Mouse (Mus musculus) liver, adult 2 months (tissue): ENCODE data around the gene B430306N03Rik. TPM values are rescaled to one million over a fixed set of nuclear protein-coding genes. Genes with fewer than 3 reads are reported as not detected.

Source experiments
- DNase-seq: peaks from one replicate; pipeline ENCODE4 v3.0.0-alpha.2; 2011; ENCODE audit warnings: low read depth, low spot score; ENCODE audit errors: extremely low read depth
- H3K27ac ChIP-seq: fragments of 200-500 bp; replicated peaks from 2 replicates; pipeline ENCODE4 v1.5.1; 2012; ENCODE audit warnings: low read depth, mild to moderate bottlenecking, control low read depth, inconsistent platforms, low read length; ENCODE audit not compliant: insufficient read depth
- H3K27me3 ChIP-seq: fragments of 200-500 bp; 2 replicates; pipeline ENCODE4 v1.6.1; 2012; ENCODE audit warnings: mild to moderate bottlenecking, moderate library complexity, low read length, inconsistent platforms; ENCODE audit not compliant: control insufficient read depth, insufficient read depth
- H3K36me3 ChIP-seq: fragments of 200-500 bp; 2 replicates; pipeline ENCODE4 v1.6.1; 2012; ENCODE audit warnings: low read length, inconsistent platforms; ENCODE audit not compliant: control insufficient read depth, insufficient read depth
- H3K4me1 ChIP-seq: fragments of 200-500 bp; 2 replicates; pipeline ENCODE4 v1.6.1; 2011; ENCODE audit warnings: low read length; ENCODE audit not compliant: control insufficient read depth, insufficient read depth
- H3K4me3 ChIP-seq: fragments of 200-500 bp; 2 replicates; pipeline ENCODE4 v1.5.1; 2011; ENCODE audit warnings: low read depth, mild to moderate bottlenecking, control low read depth, low read length, moderate library complexity; ENCODE audit not compliant: insufficient read depth
- H3K79me2 ChIP-seq: fragments of 200-500 bp; 2 replicates; pipeline ENCODE4 v1.6.1; 2012; ENCODE audit warnings: inconsistent platforms, mild to moderate bottlenecking, low read length, moderate library complexity; ENCODE audit not compliant: control insufficient read depth, insufficient read depth
- H3K9ac ChIP-seq: fragments of 200-500 bp; 2 replicates; pipeline ENCODE4 v1.6.1; 2012; ENCODE audit warnings: low read depth, mild to moderate bottlenecking, control low read depth, inconsistent platforms, low read length
- CTCF ChIP-seq: fragments of 200-500 bp; IDR thresholded peaks from 2 replicates; pipeline ENCODE4 v1.5.1; 2011; ENCODE audit warnings: low read depth, low read length, control low read depth
- POLR2A ChIP-seq: fragments of 200-500 bp; IDR thresholded peaks from 2 replicates; pipeline ENCODE4 v1.6.1; 2011; ENCODE audit warnings: low read length, control low read depth; ENCODE audit not compliant: insufficient read depth; ENCODE audit errors: extremely low read depth
- WGBS: fragments of 180-500 bp; shearing (Covaris S2); methylation state at CpG from one replicate; pipeline ENCODE4 v1.1.7; 2018; 5-methylcytosine and 5-hydroxymethylcytosine counted together
- polyA plus RNA-seq: library from polyadenylated mRNA; depleted of rRNA; stranded (reverse); fragments of >200 nt; gene quantifications from 2 replicates; pipeline ENCODE4 v1.2.3, GENCODE M21; 2012
- total RNA-seq: library from RNA; depleted of rRNA; stranded (reverse); fragments of >200 nt; gene quantifications from 2 replicates; pipeline ENCODE4 v1.2.3, GENCODE M21; 2014

B430306N03Rik gene
- total and polyA plus RNA-seq, 2 experiments: 0.83 to 1.9 TPM

DNA sequence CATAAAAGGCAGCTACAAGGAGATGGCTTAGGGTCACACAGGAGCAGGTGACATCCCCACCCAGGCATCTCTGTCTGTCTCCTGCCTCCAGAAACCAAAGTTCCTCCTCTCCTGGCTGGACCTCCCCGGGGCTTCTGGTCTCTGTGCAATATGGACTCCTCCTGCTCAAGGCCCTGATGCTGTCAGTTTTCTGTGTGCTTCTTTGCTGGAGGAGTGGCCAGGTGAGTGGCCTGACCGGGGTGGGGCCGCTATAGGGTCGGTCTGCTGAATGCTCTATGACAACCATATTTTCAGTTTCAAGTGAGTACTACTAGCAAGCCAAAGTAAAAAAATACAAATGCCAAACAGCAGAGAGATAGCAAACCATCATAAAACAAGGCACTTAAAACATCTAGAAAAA is 43.3 kb upstream of the B430306N03Rik start:
- no peaks in the 10 kb centered on the region for H3K27me3 ChIP-seq
- no peak overlapping the region for H3K4me3 ChIP-seq
- no peak for DNase-seq
- H3K27ac ChIP-seq: no peak overlapping the region
- no peak overlapping the region for H3K9ac ChIP-seq
- 80% methylated on average over 4 of the region's 4 CpGs for WGBS
- H3K4me1 ChIP-seq: no peaks in the 10 kb centered on the region
- TF ChIP-seq POLR2A: no peak
- no peak for TF ChIP-seq CTCF
- no peaks in the 10 kb centered on the region for H3K36me3 ChIP-seq
- H3K79me2 ChIP-seq: no peaks in the 10 kb centered on the region

DNA sequence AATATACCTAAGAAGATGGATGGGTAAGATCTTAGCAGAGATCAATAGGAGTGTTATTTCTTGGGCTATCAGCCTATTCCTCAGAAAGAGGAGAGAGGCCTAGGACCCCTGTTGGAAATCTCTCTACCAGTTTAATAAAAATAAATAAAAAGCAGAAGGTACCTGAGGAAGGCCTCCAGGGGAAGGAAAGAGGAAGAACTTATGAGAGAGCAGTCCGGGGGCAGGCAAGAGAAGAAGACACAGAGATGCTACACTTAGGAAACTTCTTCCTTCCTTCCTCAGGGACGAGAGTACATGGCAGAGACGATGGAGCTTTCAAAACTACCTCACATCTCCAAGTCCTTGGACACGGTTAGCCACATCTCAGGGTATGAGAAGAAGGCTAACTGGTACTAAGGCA is 41.8 kb upstream of the B430306N03Rik start:
- Histone ChIP-seq H3K27me3 (no peaks in the 10 kb centered on the region; the same call in 1 of the 2 replicates), H3K4me3 (no peak overlapping the region), H3K27ac (no peak overlapping the region), H3K9ac (no peak overlapping the region), H3K36me3 (no peaks in the 10 kb centered on the region), H3K4me1 (no peaks in the 10 kb centered on the region), H3K79me2 (no peaks in the 10 kb centered on the region)
- no peak for DNase-seq
- TF ChIP-seq POLR2A: no peak
- no peak for TF ChIP-seq CTCF
- WGBS: 69% methylated on average over 4 of the region's 4 CpGs

DNA sequence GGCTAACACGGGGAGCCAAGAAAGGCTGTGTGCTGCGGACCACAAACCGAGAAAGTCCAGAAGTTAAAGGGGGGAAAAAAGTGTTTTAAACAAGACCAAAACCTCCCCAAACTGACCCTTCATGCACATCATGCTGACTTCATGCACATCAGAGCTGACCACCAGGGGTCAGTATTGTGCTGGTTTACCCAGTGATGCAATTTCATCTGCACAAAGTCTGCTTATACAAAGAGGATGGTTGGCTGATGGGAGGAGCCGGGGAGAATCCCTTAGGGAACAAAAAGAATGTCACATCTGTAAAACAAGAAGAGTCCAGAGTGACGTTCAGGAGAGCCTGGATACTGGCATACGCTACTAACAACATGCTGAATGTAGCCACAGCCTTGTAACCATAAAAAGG is 41.1 kb upstream of the B430306N03Rik start:
- WGBS: 28% methylated on average over 6 of the region's 6 CpGs
- Histone ChIP-seq H3K79me2 (no peaks in the 10 kb centered on the region), H3K27ac (no peak overlapping the region), H3K4me3 (no peak overlapping the region), H3K4me1 (no peaks in the 10 kb centered on the region), H3K27me3 (no peaks in the 10 kb centered on the region; the same call in 1 of the 2 replicates), H3K36me3 (no peaks in the 10 kb centered on the region), H3K9ac (no peak overlapping the region)
- DNase-seq: peak; percentile 69
- peak; percentile 68 for TF ChIP-seq CTCF
- TF ChIP-seq POLR2A: no peak

DNA sequence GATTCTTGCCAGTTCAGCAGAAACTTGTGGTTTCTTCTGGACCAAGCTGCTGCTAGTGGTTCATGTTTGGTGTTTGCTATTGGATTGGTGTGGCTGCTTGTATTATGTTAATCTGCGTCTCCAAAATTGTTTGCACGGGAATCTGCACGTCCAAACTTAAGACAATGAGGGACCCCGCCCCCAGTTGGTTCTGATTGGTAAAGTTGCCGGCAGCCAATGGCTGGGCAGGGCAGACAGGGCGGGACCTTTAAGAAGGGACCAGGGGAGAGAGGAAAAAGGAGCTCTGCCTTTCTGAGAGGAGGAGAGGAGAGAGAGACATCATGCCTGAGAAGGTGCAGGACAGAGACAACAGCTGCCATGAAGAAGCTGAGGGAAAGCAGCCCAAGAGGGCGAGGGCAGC is 40.2 kb upstream of the B430306N03Rik start:
- Histone ChIP-seq H3K4me3 (no peak overlapping the region), H3K27ac (no peak overlapping the region), H3K79me2 (no peaks in the 10 kb centered on the region), H3K27me3 (no peaks in the 10 kb centered on the region; the same call in 1 of the 2 replicates), H3K36me3 (no peaks in the 10 kb centered on the region), H3K4me1 (no peaks in the 10 kb centered on the region), H3K9ac (no peak overlapping the region)
- WGBS: 58% methylated on average over 7 of the region's 7 CpGs
- no peak for DNase-seq
- TF ChIP-seq CTCF (no peak), POLR2A (no peak)

DNA sequence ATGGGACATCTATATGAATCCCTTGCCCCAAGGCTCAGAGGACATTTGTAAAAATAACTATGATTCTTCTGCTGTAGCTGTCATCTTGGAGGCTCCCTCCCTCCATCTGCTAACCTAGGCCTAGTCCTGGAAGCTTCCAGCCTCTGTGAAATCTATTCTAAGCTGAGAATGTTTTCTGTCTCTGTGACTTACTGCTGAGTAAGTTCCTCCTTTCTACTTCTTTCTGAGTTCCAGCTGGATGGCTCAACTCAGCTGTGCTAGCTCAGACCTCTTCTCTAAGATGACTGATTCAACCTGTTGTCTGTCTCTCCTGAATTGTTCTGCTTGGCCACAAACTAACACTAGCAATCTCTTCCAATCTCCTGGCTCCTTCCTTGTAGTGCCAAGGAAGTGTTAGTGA is 37.6 kb upstream of the B430306N03Rik start:
- Histone ChIP-seq H3K27me3 (peaks cover 3% of the 10 kb centered on the region; the same call in 1 of the 2 replicates), H3K36me3 (no peaks in the 10 kb centered on the region), H3K4me1 (no peaks in the 10 kb centered on the region), H3K9ac (no peak overlapping the region), H3K4me3 (no peak overlapping the region), H3K79me2 (no peaks in the 10 kb centered on the region), H3K27ac (no peak overlapping the region)
- TF ChIP-seq POLR2A: no peak
- no peak for TF ChIP-seq CTCF
- no peak for DNase-seq

DNA sequence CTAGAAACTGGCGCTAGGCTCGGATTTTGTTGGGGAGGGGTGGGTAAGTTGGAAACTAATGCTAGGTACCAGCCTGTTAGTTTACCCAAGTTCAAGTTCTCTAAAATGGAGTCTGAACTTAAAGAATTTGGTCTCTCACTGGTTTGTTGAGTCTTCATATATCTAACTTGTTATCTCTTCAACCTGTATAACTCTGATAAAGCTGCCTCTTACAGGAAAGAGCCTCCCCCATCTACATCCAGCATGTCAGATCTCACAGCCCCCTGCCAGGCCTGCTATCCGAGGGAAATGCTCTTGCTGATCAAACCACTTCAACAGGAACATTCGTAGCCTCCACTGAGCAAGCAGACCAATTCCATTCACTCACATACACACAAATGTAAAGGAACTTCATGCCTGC is 36.9 kb upstream of the B430306N03Rik start:
- Histone ChIP-seq H3K36me3 (no peaks in the 10 kb centered on the region), H3K4me3 (no peak overlapping the region), H3K4me1 (no peaks in the 10 kb centered on the region), H3K79me2 (no peaks in the 10 kb centered on the region), H3K27me3 (peaks cover 3% of the 10 kb centered on the region; the same call in 1 of the 2 replicates), H3K27ac (no peak overlapping the region), H3K9ac (no peak overlapping the region)
- 78% methylated on average over 4 of the region's 4 CpGs for WGBS
- no peak for DNase-seq
- TF ChIP-seq CTCF (no peak), POLR2A (no peak)
